Mouse (Mus musculus) heart, adult 10 weeks (tissue): ENCODE data around the gene Nupl2. TPM values are rescaled to one million over a fixed set of nuclear protein-coding genes. Genes with fewer than 3 reads are reported as not detected.

Source experiments
- polyA plus RNA-seq: library from polyadenylated mRNA; stranded (reverse); fragments of 350-450 nt; fragmentation: Illumina TruSeq; extraction: RNeasy Lipid Tissue Mini Kit (QIAGEN cat#74804); gene quantifications from one replicate; pipeline ENCODE4 v1.2.3, GENCODE M21; 2014; ENCODE audit warnings: low read depth, low replicate concordance

The Nupl2 gene
- 6.8 TPM for polyA plus RNA-seq

GRCm38 (mm10) chr5:24164789-24165445, at the start of gene Nupl2:
TSS of gene Nupl2 (plus strand) at chr5:24164963.

Other genes with a start within 250 kb of the Nupl2 start
- 32.6 TPM for gene Fam126a, start 134.3 kb upstream of the Nupl2 start, polyA plus RNA-seq
- gene Klhl7, start 64.4 kb upstream of the Nupl2 start, polyA plus RNA-seq = 48.9 TPM
- gene Kcnh2, start 186.6 kb downstream of the Nupl2 start, polyA plus RNA-seq = 73.4 TPM
- gene Nos3, start 199.8 kb downstream of the Nupl2 start, polyA plus RNA-seq = 18.7 TPM
- gene Atg9b, start 227.2 kb downstream of the Nupl2 start, polyA plus RNA-seq = 1.4 TPM
- 90.0 TPM for gene Abcb8, start 228.7 kb downstream of the Nupl2 start, polyA plus RNA-seq
- 0.21 TPM for gene Asic3, start 248.4 kb downstream of the Nupl2 start, polyA plus RNA-seq